Mouse (Mus musculus): ENCODE results near the gene Ugp2. TPM values are rescaled to one million over a fixed set of nuclear protein-coding genes. Genes with fewer than 3 reads are reported as not detected.

Gene Ugp2
- total RNA-seq, 2 experiments from 2014 or later, result 168 to 175 TPM

Small RNA genes lying within 50 kb of the gene (microRNA-seq; reads per million reads assigned to microRNA genes)
- gene Mir1933, result 0 reads per million in 2 experiments

Other genes with a start within 250 kb of the Ugp2 start
- 10 to 100 TPM; 21.4 to 21.8 TPM for gene Vps54, start 131.9 kb downstream of the Ugp2 start, total RNA-seq (2021)
- 1 to 10 TPM; 5.1 to 6.6 TPM for gene Wdpcp, start 201.0 kb upstream of the Ugp2 start, total RNA-seq (2021)
- 1,000 to 10,000 TPM; 2,179 to 2,226 TPM for gene Mdh1, start 201.2 kb upstream of the Ugp2 start, total RNA-seq (2021)